Mouse (Mus musculus): Measurements from ENCODE around the gene Gm3409.

DNA sequence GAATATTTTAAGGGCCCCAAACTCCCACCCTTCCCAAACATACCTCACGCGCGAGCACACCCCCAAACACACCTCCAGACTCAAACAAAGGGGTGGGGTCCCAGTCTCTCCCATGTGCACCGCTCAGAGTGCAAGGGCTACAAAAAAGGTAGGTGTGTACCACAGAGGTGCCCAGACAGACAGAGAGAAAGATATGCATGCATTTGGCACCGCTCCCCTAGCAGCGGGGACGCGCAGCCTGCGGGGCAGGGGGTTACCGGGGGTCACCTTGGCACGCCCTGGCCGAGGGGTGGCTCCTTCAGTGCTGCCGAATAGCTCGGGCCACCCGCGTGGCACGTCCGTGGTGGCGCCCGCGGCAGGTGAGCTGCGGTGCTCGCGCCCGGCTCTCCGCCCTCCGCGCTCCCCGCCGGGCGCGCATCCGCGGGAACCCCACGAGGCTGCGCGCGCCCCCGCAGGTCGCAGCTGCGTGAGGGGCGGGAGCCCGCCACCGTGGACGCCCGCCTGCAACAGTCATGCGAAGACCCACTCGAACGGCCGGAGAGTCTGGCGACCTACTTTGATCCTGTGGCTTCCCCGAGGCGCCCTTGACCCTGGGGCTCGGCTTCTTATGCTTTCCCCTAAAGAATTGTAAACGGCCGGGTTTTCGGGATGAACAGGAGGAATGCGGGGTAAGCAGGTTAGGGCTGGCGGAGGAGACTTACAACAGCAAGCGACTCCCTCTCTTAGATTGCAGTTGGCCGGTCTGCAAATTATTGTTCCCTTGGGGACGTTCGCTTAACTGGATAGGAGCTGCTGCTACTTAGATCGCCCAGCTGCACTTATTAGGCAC is 47.2 kb downstream of the Gm3409 start, which contains the start of gene Gpr12:
- TF ChIP-seq CTCF (IDR thresholded peaks at IDR 0.05; ENCODE audit: low read depth, low read length) (no peak), POLR2A (IDR thresholded peaks at IDR 0.05; ENCODE audit: extremely low read depth, insufficient read depth, low read length) (no peak)

Data from liver, adult 2 months (tissue).